Mouse (Mus musculus): Measurements from ENCODE around the gene Psmc3. TPM values are rescaled to one million over a fixed set of nuclear protein-coding genes. Genes with fewer than 3 reads are reported as not detected.
"Not testable (repeated sequence)": the region's sequence is repeated elsewhere in the genome, so short reads cannot be mapped to it uniquely, and the experiment has no call there.

Gene Psmc3
- total RNA-seq, 2 experiments from 2014 or later, result 223 to 225 TPM

DNA sequence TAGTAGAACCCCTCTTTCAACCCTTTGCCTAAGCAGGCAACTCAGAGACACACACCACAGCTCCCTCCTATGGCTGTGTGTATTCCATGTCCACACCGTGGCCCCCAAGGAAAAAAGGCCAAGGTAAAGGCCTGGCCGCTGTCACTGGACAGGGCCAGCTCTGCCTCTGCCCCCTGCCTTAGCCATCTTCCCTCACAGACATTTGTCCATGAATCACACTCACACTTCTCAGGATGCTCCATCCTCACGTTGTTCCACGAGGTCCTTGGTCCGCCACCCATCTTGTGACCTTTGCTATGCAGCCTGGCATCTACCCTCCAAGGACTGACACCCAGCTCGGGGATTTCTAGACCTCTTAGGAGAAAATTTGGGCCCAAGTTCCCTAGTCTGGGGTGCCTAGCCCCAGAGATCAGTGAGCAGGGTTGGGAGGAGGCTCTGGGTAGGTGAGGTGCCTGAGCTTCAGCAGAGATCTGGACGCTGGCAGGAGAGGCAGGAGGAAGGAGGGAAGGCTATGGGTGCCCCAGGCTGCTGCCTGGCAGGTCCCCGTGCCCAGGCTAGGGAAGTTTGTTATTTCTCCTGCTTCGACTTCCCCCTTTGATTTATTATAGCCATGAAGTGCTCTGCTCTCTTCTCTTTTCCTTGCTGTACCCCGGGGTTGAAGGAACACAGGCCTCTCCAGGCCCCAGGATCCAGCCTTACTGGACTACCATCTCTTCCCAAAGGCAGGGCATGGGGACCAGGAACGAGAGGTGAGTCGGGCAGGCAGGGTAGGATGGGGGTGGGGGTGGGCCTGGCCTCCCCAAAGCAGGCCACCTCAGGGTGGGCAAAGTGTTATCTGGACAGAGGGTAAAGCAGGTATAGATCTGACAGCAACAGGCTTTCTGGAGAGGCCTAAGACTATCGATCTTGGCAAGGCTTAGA lies 28.2 kb downstream of the Psmc3 start, which contains the start of gene Spi1:
Gene Spi1 (plus strand): TSS at position 616 of the 921 bp plus-strand sequence.
- DNase-seq, result no peak

DNA sequence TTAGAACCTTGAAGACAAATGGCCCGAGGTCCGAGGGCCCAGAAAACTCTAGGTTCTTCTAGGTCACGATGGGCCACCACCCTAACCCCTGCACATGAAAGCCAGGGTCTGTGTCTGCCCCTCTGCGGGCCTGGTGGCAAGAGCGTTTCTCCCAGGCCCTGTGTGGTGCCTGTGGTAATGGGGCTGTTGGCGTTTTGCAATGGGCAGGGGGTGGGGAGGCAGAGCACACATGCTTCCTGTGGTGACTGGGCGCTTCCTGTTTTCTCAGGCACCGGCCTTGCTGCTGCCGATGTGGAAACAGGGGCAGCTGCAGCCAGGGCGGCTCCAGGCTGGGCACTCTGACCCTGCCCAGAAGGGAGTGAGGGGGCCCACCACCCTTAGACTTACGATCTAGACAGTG lies 29.0 kb downstream of the Psmc3 start:
- peak; percentile 65 for DNase-seq

DNA sequence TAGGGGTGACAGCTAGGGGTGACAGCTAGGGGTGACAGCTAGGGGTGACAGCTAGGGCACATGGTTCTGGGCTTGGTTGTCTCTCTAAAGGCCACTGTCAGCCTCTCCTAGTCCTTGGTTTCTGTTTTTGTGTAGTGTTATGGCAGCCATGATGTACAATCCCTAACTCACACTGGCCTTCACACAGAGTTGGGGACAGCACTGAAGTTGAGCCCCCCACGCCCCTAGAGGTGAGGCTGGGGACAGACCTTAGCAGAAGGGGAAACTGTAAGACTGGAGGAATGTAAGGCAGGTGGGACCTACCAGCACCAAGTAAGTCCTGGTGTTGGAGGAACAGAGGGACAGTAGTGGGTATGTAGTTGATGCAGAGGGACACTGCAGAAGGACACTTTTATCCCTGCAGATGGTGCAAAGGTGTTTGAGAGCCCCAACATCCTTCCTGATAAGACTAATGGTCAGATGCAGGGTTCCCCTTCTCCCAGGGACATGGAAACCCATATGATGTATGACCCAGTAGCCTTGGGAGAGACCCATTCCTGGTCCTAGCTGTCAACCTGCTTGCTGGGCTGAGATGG lies 29.6 kb downstream of the Psmc3 start:
- no peak for DNase-seq

- peak; percentile 81 for DNase-seq
Observed at GRCm38 (mm10) chr2:91084179-91084820, 30.5 kb downstream of the Psmc3 start.

DNA sequence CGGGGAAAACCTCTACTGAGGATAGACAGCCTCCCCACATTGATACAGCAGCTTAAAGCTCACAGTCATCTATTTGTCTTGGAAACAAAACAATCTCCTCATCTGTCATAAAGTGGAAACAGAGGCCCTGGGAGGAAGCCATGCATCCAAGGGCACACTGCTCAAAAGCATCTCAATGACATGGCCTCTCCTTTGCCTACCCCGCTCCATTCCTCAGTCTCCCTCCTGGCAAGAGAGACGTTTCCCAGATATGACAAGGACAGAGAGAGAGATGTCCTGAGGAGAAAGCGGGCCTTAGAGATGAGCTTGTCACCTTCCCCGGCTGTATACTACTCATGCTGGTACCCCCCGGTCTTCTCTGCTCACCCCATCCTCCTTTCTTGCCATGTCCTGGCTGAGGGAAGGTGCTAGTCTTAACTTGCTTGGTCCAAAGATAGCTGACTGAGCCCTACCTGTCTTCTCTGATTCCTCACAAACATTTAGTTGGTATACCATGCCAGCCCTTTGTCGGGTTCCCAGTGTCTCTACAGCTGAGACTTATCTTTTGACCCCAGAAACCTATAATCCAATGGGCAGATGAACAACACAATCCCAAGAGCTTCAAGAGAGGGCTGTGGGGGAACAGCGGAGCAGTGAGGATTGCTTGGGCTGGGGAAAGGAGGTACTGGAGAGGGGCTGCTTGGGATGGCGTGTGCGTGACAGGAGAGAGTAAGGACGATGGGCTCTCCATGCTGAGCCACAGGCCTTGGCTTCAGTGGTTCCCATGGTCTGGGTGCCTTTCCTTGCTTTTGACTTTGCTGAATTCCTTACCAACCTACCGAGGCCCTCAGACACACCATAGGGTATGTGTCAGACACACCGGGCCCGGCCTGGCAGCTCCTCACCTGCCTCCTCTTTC lies 31.9 kb downstream of the Psmc3 start:
- DNase-seq, result no peak

DNA sequence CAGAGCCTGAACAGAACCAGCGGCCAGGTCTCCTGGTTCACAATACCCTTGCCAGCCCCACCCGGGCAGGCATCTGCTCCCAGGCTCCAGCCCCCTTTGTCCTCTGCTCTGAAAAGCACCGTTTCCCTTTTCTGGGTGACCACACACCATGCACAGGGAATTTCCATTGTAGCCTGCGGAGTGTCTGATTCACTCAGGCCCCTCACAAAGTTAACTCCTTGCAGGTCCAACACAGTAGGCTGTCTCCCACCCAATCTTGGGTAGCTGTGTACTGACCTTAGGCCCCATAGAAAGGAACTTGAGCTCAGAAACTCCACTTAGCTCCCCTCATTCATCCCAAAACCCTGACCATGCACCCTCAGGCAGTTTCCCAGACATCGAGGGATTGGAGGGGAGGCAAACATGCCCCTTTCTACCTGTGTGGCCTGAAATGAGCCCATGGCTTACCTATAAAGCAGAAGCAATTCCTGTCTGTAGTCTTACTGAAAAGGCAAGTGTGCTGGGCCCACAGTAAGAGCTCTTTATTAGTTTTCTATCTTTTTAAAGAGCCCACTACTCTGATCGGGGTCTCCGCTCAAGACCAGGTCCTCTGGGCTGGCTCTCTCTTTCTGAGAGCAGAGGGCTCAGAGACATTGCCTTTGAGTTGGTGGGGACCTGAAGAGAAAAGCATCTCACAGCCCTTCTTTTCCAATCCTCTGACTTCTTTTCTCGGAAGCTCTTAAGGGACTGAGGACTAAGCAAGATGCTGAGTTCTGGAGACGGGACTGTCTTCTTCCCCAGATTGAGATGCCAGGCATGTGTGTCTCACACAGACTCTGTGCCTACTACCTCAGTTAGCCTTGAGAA lies 32.8 kb downstream of the Psmc3 start:
- no peak for DNase-seq

- DNase-seq, result no peak
Observed at GRCm38 (mm10) chr2:91087453-91087852, 33.6 kb downstream of the Psmc3 start.

DNA sequence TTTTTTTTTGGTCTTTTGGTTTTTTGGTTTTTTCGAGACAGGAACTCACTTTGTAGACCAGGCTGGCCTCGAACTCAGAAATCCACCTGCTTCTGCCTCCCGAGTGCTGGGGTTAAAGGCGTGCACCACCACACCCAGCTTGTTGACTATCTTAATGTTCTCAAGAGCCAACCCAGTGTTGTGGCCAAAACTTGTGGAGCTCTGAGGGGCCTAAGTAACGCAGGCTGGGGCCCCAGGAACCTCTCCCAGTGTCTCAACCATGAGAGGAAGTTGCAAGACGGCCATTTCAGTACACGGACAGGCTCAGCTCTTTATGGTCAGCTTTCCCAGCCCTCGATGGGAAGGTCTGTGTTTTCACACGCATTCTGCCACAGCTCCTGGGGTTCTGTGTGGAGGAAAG lies 35.2 kb downstream of the Psmc3 start:
- no peak for DNase-seq

DNA sequence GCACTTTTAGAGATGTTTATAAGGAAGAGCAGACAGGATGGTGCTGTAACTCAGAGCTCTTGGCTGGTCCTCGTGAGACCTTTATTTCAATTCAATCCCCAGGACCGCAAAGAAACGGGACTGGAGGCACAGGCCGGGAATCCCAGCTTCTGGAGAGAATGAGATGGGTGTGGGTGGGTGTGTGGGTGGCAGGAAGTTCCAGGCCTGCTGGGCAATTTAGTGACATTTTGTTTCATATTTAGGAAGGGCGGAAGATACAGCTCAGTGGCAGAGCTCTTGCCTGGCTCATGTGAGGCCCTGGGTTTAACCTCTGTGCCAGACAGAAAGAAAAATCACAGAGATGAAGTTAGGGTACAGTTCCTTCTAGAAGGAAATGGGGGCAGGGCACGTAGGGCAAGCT lies 36.4 kb downstream of the Psmc3 start:
- no peak for DNase-seq

- DNase-seq, result no peak
Observed at GRCm38 (mm10) chr2:91090827-91091226, 37.0 kb downstream of the Psmc3 start.

DNA sequence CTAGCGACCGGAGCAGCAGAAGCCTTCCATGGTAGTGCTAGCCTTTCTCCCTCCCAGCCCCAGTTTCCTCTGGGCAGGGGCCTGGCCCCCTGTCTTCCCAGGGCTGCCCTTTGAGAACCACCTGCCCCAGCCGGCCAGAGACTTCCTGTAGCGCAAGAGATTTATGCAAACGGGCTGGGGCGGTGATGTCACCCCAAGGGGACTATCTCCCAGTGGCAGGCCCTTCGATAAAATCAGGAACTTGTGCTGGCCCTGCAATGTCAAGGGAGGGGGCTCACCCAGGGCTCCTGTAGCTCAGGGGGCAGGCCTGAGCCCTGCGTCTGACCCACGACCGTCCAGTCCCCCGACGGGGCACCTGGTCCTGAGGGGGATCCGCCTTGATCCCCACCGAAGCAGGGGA lies 42.7 kb downstream of the Psmc3 start:
- no peak for DNase-seq

DNA sequence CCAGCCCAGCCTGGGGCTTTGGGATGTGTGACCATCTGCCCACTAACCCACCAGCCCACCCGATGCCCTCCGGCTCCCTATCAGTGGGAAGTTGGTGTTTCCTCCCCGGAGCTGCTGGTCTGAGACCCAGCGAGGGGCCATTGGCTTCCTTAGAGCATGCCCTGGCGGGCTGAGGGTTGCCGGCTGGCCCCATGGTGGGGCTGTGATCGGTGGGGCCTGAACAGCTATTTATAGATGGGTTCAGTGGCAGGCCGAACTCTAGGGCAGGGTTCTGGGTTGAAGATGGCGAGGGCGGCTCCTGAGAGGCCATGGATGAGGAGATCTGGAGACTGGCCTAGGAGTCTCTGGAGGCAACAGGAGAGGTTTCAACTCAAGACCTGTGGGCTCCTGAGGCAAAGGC lies 43.2 kb downstream of the Psmc3 start:
- no peak for DNase-seq

DNA sequence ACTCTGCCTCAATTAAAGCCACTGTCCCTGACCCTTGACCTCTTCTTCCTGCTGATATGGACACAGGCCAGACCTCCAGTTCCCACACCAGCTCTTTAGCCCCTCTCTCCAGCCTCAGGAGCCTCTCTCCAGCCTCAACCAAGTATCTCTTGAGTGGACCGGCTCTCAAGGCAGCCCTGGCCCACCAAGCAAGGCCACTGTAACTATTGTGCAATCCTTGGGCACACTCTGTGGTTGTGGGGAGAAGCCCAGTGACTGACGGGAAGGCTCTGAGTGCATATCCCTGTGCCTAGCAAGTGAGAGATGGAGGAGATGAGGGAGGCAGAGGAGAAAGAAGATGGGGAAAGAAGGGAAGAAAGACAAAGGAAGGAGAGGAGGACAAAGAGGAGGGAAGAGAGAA lies 44.3 kb downstream of the Psmc3 start:
- DNase-seq, result no peak

DNA sequence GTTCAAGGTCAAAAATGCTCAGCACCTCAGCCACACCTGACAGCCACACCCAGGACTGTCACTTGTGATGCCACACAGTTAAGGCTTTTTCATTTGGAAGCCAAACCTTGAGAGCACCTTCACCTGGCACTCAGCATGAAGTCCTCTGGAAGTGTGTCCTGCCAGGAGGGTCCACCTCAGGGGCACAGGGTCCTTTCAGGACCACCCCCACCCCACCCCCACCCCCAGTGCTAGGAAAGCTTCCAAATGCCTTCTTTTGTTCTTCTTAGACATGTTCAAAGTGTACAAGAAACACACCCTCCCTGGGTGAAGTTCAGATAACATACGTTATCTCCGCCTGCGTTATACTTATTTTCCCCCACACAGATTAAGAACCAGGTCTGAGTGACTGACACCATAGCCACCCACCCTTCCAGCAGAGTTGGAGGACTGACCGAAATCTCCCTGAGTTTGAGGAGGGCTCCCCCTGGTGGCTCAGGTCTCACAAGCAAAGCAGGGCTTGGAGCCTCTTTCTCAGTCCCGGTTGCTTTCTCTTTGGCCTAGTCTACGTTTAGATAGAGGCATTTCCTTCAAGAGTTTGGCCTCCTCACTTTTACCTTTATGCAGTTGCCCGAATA lies 47.4 kb downstream of the Psmc3 start:
- DNase-seq, result peak; percentile 80

DNA sequence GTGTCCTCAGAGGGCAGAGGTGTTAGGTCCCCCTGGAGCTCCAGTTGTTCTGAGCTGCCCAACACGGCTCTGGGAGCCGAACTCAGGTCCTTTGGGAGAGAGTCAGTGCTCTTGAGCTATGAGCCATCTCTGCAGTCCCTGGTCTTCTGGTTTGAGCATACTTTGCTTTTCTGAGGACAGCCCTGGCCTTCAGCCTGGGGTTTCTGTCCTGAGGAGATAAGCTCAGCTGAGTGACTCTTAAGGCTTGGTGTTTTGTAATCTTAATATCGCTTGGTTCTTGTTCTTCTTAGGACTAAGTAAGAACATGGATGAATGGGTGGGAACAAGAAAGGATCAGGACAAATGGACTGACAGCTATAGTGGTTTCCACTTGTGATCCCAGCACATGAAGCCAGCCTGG lies 54.3 kb downstream of the Psmc3 start:
- DNase-seq, result no peak

DNA sequence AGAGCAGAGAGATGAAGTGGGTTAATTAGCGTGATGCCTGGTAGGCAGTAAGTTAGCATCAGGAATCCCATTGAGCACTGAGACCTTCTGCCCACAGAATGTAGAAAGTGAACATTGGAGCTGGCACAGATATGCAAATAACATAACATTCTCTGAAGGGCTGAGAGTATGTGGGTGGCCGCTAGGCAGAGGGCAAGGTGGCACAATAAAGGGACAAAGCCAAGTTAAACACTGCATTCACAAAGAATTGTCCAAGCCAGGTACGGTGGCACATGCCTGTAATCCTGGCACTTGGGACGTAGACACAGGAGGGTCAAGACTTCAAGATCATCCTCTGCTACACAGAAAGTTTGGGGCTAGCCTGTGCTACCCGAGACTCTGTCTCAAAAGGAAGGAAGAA lies 55.4 kb downstream of the Psmc3 start:
- no peak for DNase-seq

GRCm38 (mm10) chr2:91109807-91110385 lies 56.1 kb downstream of the Psmc3 start:
- no peak for DNase-seq

- no peak for DNase-seq
Observed at GRCm38 (mm10) chr2:91110429-91110828, 56.6 kb downstream of the Psmc3 start.

GRCm38 (mm10) chr2:91111832-91112231 lies 58.0 kb downstream of the Psmc3 start:
- not testable (repeated sequence) for DNase-seq

GRCm38 (mm10) chr2:91112491-91112890 lies 58.7 kb downstream of the Psmc3 start:
- no peak for DNase-seq
